Comparison of ENCODE assay signal across 8 mouse cellular contexts in genomic region chr12:111038231-111038975, GRCm38 (mm10). TPM values are rescaled to one million over a fixed set of nuclear protein-coding genes. Genes with fewer than 3 reads are reported as not detected.
A peak's percentile ranks its signal among the peaks of the same experiment; 100 is the strongest.
DNase-seq lines count a peak whose midpoint lies in the region; ATAC-seq and TF ChIP-seq lines count a peak whose summit lies in the region.

No protein-coding gene starts in this region.

- H3K79me2 ChIP-seq in myocyte (ENCODE audit: control insufficient read depth, insufficient read depth) = peaks cover 37% of the 10 kb centered on the region

- TF ChIP-seq POLR2A in myocyte (IDR thresholded peaks at IDR 0.05; ENCODE audit: insufficient read length, low read depth) = peak; percentile 46

- H3K36me3 ChIP-seq in kidney, embryonic 14.5 days (ENCODE audit: control insufficient read depth, insufficient read depth, low read length) = peaks cover 8% of the 10 kb centered on the region; the same call in 1 of the 2 replicates
- peaks cover 10% of the 10 kb centered on the region for H3K36me3 ChIP-seq in liver, embryonic 13.5 days
- no peaks in the 10 kb centered on the region for H3K36me3 ChIP-seq in myocyte (ENCODE audit: control insufficient read depth, insufficient read depth)
- peaks cover 2% of the 10 kb centered on the region; the same call in 1 of the 2 replicates for H3K36me3 ChIP-seq in stomach, embryonic 15.5 days

- H3K27ac ChIP-seq in kidney, embryonic 14.5 days (ENCODE audit: low read depth, low read length) = peak overlapping the region; percentile 100
- peak overlapping the region; percentile 97 for H3K27ac ChIP-seq in liver, embryonic 13.5 days
- H3K27ac ChIP-seq in stomach, embryonic 15.5 days = peak overlapping the region; percentile 99

- H3K4me2 ChIP-seq in kidney, embryonic 14.5 days (replicated peaks; ENCODE audit: low read depth, low read length) = peak overlapping the region; percentile 88
- peak overlapping the region; percentile 99 for H3K4me2 ChIP-seq in liver, embryonic 13.5 days
- peak overlapping the region; percentile 91 for H3K4me2 ChIP-seq in myocyte (ENCODE audit: low read depth)
- peak overlapping the region; percentile 73 for H3K4me2 ChIP-seq in stomach, embryonic 15.5 days

- H3ac ChIP-seq in myocyte (ENCODE audit: control insufficient read depth, insufficient read length) = peak overlapping the region; percentile 82

- 1% methylated on average over 54 of the region's 54 CpGs for WGBS in kidney, embryonic 14.5 days
- WGBS in liver, embryonic 13.5 days (ENCODE audit: insufficient replicate concordance) = under 1% methylated on average over 54 of the region's 54 CpGs
- WGBS in stomach, embryonic 15.5 days = under 1% methylated on average over 54 of the region's 54 CpGs

- peak overlapping the region; percentile 98 for H3K4me3 ChIP-seq in kidney, embryonic 14.5 days (ENCODE audit: low read length)
- H3K4me3 ChIP-seq in liver, embryonic 13.5 days (replicated peaks) = peak overlapping the region; percentile 91
- peak overlapping the region; percentile 66 for H3K4me3 ChIP-seq in myocyte
- peak overlapping the region; percentile 95 for H3K4me3 ChIP-seq in stomach, embryonic 15.5 days (replicated peaks)

- peak; percentile 61 for ATAC-seq in kidney, embryonic 14.5 days (ENCODE audit: low FRiP score, low TSS enrichment)
- ATAC-seq in liver, embryonic 13.5 days (ENCODE audit: low read depth) = peak; percentile 45
- ATAC-seq in stomach, embryonic 15.5 days (ENCODE audit: insufficient read depth, low FRiP score, low read depth) = peak; percentile 29

- DNase-seq in 3T3-L1 (ENCODE audit: low read depth, low spot score) = peak; percentile 54
- DNase-seq in adrenal gland, adult (ENCODE audit: inconsistent age in 2 of 2, low spot score in 1 of 2) = peak; percentile 80 to 95
- peak; percentile 94 for DNase-seq in embryo, embryonic 9.5 days (ENCODE audit: extremely low spot score)
- peak; percentile 97 for DNase-seq in heart, adult 11 months
- peak; percentile 69 for DNase-seq in liver, embryonic 13.5 days

- H3K9ac ChIP-seq in kidney, embryonic 14.5 days (ENCODE audit: low read depth, low read length) = peak overlapping the region; percentile 87
- H3K9ac ChIP-seq in liver, embryonic 13.5 days = peak overlapping the region; percentile 94
- peak overlapping the region; percentile 65; the same call in 1 of the 2 replicates for H3K9ac ChIP-seq in stomach, embryonic 15.5 days

- H3K4me1 ChIP-seq in kidney, embryonic 14.5 days (ENCODE audit: control insufficient read depth, insufficient read depth, low read length) = peaks cover 28% of the 10 kb centered on the region
- peaks cover 80% of the 10 kb centered on the region for H3K4me1 ChIP-seq in liver, embryonic 13.5 days (replicated peaks)
- H3K4me1 ChIP-seq in stomach, embryonic 15.5 days = peaks cover 18% of the 10 kb centered on the region

- H3K9me3 ChIP-seq in kidney, embryonic 14.5 days (ENCODE audit: control insufficient read depth, low read length) = no peaks in the 10 kb centered on the region
- H3K9me3 ChIP-seq in liver, embryonic 13.5 days (replicated peaks) = no peaks in the 10 kb centered on the region
- no peaks in the 10 kb centered on the region for H3K9me3 ChIP-seq in stomach, embryonic 15.5 days

- no peaks in the 10 kb centered on the region for H3K27me3 ChIP-seq in kidney, embryonic 14.5 days (ENCODE audit: control insufficient read depth, insufficient read depth, low read length)
- H3K27me3 ChIP-seq in liver, embryonic 13.5 days = no peaks in the 10 kb centered on the region
- no peaks in the 10 kb centered on the region for H3K27me3 ChIP-seq in myocyte (ENCODE audit: control insufficient read depth, insufficient read depth, insufficient read length)
- no peaks in the 10 kb centered on the region for H3K27me3 ChIP-seq in stomach, embryonic 15.5 days (replicated peaks)

TF ChIP-seq in myocyte, 11 proteins besides CTCF, POLR2A, EP300 and RAD21:
- TF ChIP-seq CEBPB (IDR thresholded peaks at IDR 0.05; ENCODE audit: insufficient read depth, poor library complexity, severe bottlenecking) (no peak), MYOD1 (IDR thresholded peaks at IDR 0.05; ENCODE audit: control insufficient read depth in 1 of 3, insufficient read length in 2 of 3, low read depth in 2 of 3) (peak in 2 of 3 experiments; percentile 24 to 71), MYOG (IDR thresholded peaks at IDR 0.05; ENCODE audit: control insufficient read depth in 1 of 3, insufficient read depth in 1 of 3, insufficient read length in 2 of 3, low read depth in 2 of 3) (peak in 2 of 3 experiments; percentile 4 to 79), REST (IDR thresholded peaks at IDR 0.05; ENCODE audit: insufficient read depth, insufficient read length) (no peak), TCF3 (IDR thresholded peaks at IDR 0.05; ENCODE audit: insufficient read length, low read depth) (no peak), E2F4 (IDR thresholded peaks at IDR 0.05; ENCODE audit: insufficient read depth) (peak; percentile 48), TCF12 (IDR thresholded peaks at IDR 0.05; ENCODE audit: insufficient read depth, poor library complexity, severe bottlenecking) (no peak), USF1 (IDR thresholded peaks at IDR 0.05; ENCODE audit: low read depth) (no peak), SRF (IDR thresholded peaks at IDR 0.05; ENCODE audit: control insufficient read depth, insufficient read length, low read depth) (no peak), POLR2AphosphoS2 (IDR thresholded peaks at IDR 0.05; ENCODE audit: insufficient read length, low read depth) (no peak), MAX (IDR thresholded peaks at IDR 0.05; ENCODE audit: low read depth) (no peak)

RNA-seq across cellular contexts. Expression of gene Rcor1, which starts 0.7 kb away (rescaled TPM):
- 15.9 and 17.4 TPM in 2 replicates for polyA plus RNA-seq in kidney, embryonic 14.5 days (2014; fragmentation: Nextera tagmentation; extraction: Ambion mirVana)
- polyA plus RNA-seq in liver, embryonic 13.5 days (2015; fragmentation: Nextera tagmentation; extraction: Ambion mirVana) = 5.8 and 6.1 TPM in 2 replicates
- polyA plus RNA-seq in myocyte (2012; fragmentation: generic; extraction: Trizol) = 9.4 TPM
- polyA plus RNA-seq in stomach, embryonic 15.5 days (2015; fragmentation: Nextera tagmentation; extraction: Ambion mirVana) = 11.6 and 12.3 TPM in 2 replicates

RNA-seq across cellular contexts. Expression of gene Ankrd9, which starts 59.6 kb away (rescaled TPM):
- 11.0 and 12.4 TPM in 2 replicates for polyA plus RNA-seq in kidney, embryonic 14.5 days (2014; fragmentation: Nextera tagmentation; extraction: Ambion mirVana)
- polyA plus RNA-seq in liver, embryonic 13.5 days (2015; fragmentation: Nextera tagmentation; extraction: Ambion mirVana) = 54.2 and 57.6 TPM in 2 replicates
- polyA plus RNA-seq in myocyte (2012; fragmentation: generic; extraction: Trizol) = 11.5 TPM
- polyA plus RNA-seq in stomach, embryonic 15.5 days (2015; fragmentation: Nextera tagmentation; extraction: Ambion mirVana) = 16.6 and 20.9 TPM in 2 replicates

Comparison
In these comparisons a context has a peak if more than half of its experiments do, and no peak if none do; other contexts are left out.
1. Peak in every context shown above with its lines: DNase-seq, ATAC-seq, H3K4me3 ChIP-seq and H3K27ac ChIP-seq.